In the genomic region with DNA sequence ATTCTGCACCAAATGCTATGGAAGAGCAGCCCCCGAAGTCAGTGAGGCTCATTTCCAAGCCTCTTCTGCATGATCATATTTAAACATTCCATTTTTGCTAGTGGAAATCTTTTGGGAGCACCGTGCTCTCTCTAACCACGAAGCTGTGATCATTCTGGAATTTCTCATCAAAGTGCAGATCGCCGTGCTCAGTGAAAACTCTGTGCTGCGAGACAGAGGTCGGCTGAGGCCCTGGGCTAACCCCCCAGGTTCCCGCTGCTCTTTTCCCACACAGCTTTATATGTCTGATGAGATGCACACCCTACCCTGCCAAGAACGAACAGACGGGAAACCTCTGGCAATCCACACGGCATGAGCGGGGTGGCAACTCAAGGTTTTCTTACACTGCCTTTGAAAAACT, we compare ENCODE assay signal across 16 mouse cellular contexts.
DNase-seq lines count a peak whose midpoint lies in the region; ATAC-seq and TF ChIP-seq lines count a peak whose summit lies in the region.
"Had no signal": no experiment of that assay in that cellular context is flagged by ENCODE, and none has a peak within 500 bp of the region (broad histone marks: within the 10 kb centered on the region; RNA-seq: fewer than 3 reads in every experiment).

No protein-coding gene starts in this region.

- H3K9ac ChIP-seq in embryonic facial prominence, embryonic 15.5 days, result no peak overlapping the region
- H3K9ac ChIP-seq: hindbrain, embryonic 14.5 days; kidney, embryonic 15.5 days; liver, embryonic 14.5 days had no signal

- no peaks in the 10 kb centered on the region for H3K9me3 ChIP-seq in embryonic facial prominence, embryonic 15.5 days (replicated peaks)
- H3K9me3 ChIP-seq: heart, embryonic 10.5 days; kidney, embryonic 15.5 days had no signal

- H3K27me3 ChIP-seq in embryonic facial prominence, embryonic 15.5 days, result no peaks in the 10 kb centered on the region
- H3K27me3 ChIP-seq: kidney, embryonic 15.5 days; Patski had no signal

- no peak overlapping the region for H3K27ac ChIP-seq in left cerebral cortex, adult 2 months
- H3K27ac ChIP-seq in embryonic facial prominence, embryonic 15.5 days (replicated peaks), result 0 out of 2 replicates have a peak overlapping the region, but pooled peaks have one; percentile 8
- H3K27ac ChIP-seq: heart, embryonic 10.5 days; hindbrain, embryonic 14.5 days; kidney, embryonic 15.5 days; liver, embryonic 14.5 days had no signal

- WGBS in embryonic facial prominence, embryonic 15.5 days, result 20% methylated on average over 12 of the region's 12 CpGs

- H3K4me3 ChIP-seq in left cerebral cortex, adult 2 months, result no peak overlapping the region
- H3K4me3 ChIP-seq in embryonic facial prominence, embryonic 15.5 days (replicated peaks), result no peak overlapping the region
- H3K4me3 ChIP-seq: heart, embryonic 10.5 days; kidney, embryonic 15.5 days had no signal

- peaks cover 16% of the 10 kb centered on the region for H3K4me1 ChIP-seq in embryonic facial prominence, embryonic 15.5 days

- peak; percentile 30 to 34 for DNase-seq in frontal cortex, postnatal 10 days (ENCODE audit: low spot score in 2 of 2)
- DNase-seq in frontal cortex, postnatal 14 days (ENCODE audit: low spot score in 2 of 2), result no peak
- DNase-seq in left cerebral cortex, postnatal 14 days (ENCODE audit: low spot score in 2 of 2), result peak; percentile 18 to 70
- DNase-seq in left cerebral cortex, adult 2 months (ENCODE audit: extremely low spot score in 1 of 2, low spot score in 2 of 2), result no peak
- peak; percentile 65 for DNase-seq in brain, adult 2 months (ENCODE audit: low read depth, low spot score)
- no peak for DNase-seq in urinary bladder, postnatal 10 days (ENCODE audit: low spot score)
- DNase-seq in adrenal gland, postnatal 10 days, result no peak
- DNase-seq: gastrocnemius, postnatal 25 days; thymus, postnatal 4 days had no signal

- intact Hi-C loops in left cerebral cortex, postnatal 14 days (cut with DNase I), result loop anchor here (10.0 kb wide), 1 partner anchor 331 kb away; no protein-coding TSS in a partner anchor
- intact Hi-C loops in left cerebral cortex, adult 2 months (cut with DNase I), result loop anchor here (10.0 kb wide), 1 partner anchor 329 kb away; a partner anchor contains a TSS

- ATAC-seq in embryonic facial prominence, embryonic 15.5 days (ENCODE audit: insufficient number of reproducible peaks, low FRiP score, low TSS enrichment, low read depth), result 0 out of 2 replicates have a peak, but pooled peaks have one; percentile 11
- ATAC-seq: intestine, embryonic 16.5 days; Patski had no signal

- H3K36me3 ChIP-seq in embryonic facial prominence, embryonic 15.5 days, result no peaks in the 10 kb centered on the region
- H3K36me3 ChIP-seq: heart, embryonic 10.5 days; kidney, embryonic 15.5 days had no signal

- TF ChIP-seq CTCF in left cerebral cortex, adult 2 months (IDR thresholded peaks at IDR 0.05), result no peak

- peak overlapping the region; percentile 13; the same call in 1 of the 2 replicates for H3K4me2 ChIP-seq in embryonic facial prominence, embryonic 15.5 days (replicated peaks)
- H3K4me2 ChIP-seq: hindbrain, embryonic 14.5 days; kidney, embryonic 15.5 days had no signal

Comparison
In these comparisons a context has a peak if more than half of its experiments do, and no peak if none do; other contexts are left out.
1. DNase-seq: peak in frontal cortex, postnatal 10 days (2 of 2), left cerebral cortex, postnatal 14 days (2 of 2) and brain, adult 2 months (single experiment); none in frontal cortex, postnatal 14 days (0 of 2), left cerebral cortex, adult 2 months (0 of 2), urinary bladder, postnatal 10 days (single experiment) and adrenal gland, postnatal 10 days (single experiment).